Mouse (Mus musculus) thymus, postnatal 25 days (tissue): ENCODE data around the gene Cyp2s1.
"Not testable (repeated sequence)": the region's sequence is repeated elsewhere in the genome, so short reads cannot be mapped to it uniquely, and the experiment has no call there.

ENCODE experiments used
- DNase-seq: peaks from one replicate; pipeline ENCODE4 v3.0.0; 2022

Cyp2s1 gene

GRCm38 (mm10) chr7:25805631-25806343 is 10.9 kb downstream of the Cyp2s1 start:
- peak; percentile 66 for DNase-seq

DNA sequence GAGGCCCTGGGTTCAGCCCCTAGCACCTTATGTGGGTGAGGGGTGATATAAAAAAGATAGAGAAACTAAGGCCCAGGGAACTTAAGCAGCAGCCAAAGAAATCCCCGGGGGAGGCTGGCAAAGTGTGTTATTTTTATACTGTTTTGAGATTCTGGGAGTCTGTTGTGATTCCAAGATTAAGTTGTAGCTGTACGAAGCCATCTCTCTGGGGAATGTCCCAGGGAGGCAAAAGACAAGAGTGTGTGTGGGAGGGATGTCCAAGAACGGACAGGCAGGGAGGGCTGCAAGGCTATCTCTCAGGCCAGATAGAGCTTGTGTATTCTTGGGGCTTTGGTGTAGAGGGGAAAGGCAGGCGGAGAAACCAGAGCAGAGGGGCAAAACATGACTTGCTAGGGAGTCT is 11.9 kb downstream of the Cyp2s1 start:
- DNase-seq, result no peak

DNA sequence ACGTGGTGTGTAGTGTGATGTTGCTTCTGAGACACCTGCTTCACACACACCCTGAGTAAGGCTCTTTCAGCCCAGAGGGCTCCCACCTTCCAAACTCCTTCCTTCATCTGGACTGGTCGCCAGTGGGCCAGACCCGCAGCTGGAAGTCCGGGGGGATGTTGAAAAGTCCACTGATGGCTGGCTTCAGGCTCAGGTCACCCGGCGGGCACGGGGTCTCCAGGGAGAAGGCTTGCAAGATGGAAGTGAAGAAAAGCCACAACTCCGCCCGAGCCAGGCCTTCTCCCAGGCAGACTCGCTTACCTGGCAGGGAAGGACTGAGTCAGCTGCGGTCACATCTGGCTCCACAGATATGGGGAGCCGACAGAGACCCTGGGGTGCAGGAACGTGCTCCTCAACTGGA is 13.3 kb downstream of the Cyp2s1 start:
- DNase-seq, result no peak

DNA sequence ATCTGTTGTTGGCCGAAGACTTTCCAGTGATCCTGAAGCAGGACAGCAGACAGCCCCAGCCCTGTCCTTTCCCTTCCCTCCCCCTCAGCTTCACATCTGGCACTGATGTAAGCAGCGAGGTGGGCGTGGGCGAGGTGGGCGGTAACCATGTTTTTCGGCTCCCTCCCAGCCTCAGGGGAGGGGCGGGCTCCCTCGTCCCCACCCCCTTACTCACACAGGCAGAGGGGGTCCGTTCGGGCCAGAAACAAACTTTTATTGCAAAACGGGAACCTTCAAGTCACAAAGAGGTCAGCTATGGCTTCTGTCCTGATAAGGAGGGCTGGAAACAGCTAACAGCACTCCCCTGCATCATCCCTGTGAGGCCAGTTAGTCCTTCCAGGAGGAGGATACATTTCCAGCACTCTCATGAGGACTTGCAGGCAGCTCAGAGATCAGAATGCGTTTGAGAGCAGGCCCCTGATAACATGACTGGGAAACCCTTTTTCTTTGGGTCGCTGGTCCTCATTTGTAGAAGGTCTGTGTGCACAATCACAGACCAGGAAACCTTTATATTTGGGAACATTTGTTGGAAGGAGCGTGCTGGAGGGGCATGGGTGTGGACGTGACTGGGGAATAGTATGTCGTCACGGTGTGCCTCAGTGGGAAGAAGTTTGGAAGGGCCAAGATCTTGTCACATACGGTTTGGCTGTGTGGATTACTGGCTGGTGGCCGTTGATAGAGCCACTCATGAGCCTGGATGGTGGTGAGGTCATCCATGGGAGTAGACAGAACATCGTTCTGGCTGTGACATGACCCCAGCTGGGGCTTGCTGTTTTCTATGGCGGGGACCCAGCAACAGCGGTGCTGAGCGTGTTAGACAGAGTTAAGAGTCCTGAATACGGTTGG is 14.2 kb downstream of the Cyp2s1 start:
- no peak for DNase-seq

DNA sequence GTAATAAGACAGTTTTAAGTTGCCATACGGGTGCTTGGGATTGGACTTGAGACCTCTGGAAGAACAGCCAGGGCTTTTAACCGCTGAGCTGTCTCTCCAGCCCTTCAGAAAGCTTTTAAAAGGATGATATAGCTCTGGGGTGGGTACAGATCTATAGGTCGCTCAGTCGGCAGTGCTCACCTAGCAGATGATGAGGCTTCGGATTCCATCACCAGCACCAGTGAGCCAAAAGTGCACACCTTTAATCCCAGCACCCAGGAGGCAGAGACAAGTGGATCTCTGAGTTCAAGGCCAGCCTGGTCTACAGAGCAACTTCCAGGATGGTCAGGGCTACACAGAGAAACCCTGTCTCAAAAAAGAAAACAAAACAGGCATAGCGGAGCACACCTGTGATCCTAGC is 15.7 kb downstream of the Cyp2s1 start:
- DNase-seq, result no peak

GRCm38 (mm10) chr7:25799369-25799768 is 17.3 kb downstream of the Cyp2s1 start:
- no peak for DNase-seq

GRCm38 (mm10) chr7:25798540-25798939 is 18.2 kb downstream of the Cyp2s1 start:
- DNase-seq, result no peak

- DNase-seq, result no peak
These were observed 21.9 kb downstream of the Cyp2s1 start for GRCm38 (mm10) chr7:25794775-25795174.

GRCm38 (mm10) chr7:25793679-25794078 is 23.0 kb downstream of the Cyp2s1 start:
- peak; percentile 61 for DNase-seq

- DNase-seq, result not testable (repeated sequence)
These were observed 23.7 kb downstream of the Cyp2s1 start for GRCm38 (mm10) chr7:25792966-25793365.

GRCm38 (mm10) chr7:25790615-25791014 is 26.1 kb downstream of the Cyp2s1 start:
- DNase-seq, result no peak

DNA sequence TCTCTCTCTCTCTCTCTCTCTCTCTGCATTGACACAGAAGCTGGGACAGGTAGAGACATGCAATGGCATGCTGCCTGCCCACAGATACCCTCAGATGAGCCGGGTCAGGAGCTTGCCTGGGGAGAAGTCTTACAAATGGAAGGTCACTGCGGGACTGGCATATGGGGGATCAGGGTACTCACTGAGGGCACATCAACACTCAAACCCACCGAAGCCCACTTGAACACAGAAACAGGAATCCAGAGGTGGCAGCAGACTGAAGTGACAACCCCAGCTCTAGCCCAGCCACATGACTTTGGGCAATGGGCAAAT is 27.6 kb downstream of the Cyp2s1 start:
- DNase-seq, result no peak

- DNase-seq, result no peak
These were observed 28.2 kb downstream of the Cyp2s1 start, which contains the start of gene Axl for GRCm38 (mm10) chr7:25788220-25789128. Gene Axl, minus strand, starts transcription at chr7:25788705.

- no peak for DNase-seq
These were observed 29.1 kb downstream of the Cyp2s1 start for GRCm38 (mm10) chr7:25787456-25788219.

DNA sequence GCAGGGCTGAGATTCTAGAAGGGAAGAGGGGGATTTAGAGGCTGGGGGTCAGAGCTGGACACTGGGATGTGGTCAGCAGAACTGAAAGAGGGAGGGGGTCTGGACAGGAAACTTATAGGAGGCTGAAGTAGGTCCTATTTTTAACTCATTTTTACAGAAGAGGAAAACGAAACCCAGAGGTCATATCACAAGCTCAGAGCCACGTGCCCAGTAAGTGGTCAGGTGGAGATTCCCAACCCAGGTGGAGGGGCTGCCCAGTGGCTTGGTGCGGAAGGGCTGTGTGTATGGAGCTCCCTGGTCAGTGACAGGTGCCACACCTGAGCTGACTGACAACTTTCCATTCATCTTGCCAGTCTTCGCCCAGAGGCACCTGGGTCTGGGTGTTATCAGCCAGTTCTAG is 29.7 kb downstream of the Cyp2s1 start:
- DNase-seq, result no peak

GRCm38 (mm10) chr7:25785752-25786151 is 31.0 kb downstream of the Cyp2s1 start:
- DNase-seq, result no peak

GRCm38 (mm10) chr7:25784808-25785207 is 31.9 kb downstream of the Cyp2s1 start:
- DNase-seq, result no peak

DNA sequence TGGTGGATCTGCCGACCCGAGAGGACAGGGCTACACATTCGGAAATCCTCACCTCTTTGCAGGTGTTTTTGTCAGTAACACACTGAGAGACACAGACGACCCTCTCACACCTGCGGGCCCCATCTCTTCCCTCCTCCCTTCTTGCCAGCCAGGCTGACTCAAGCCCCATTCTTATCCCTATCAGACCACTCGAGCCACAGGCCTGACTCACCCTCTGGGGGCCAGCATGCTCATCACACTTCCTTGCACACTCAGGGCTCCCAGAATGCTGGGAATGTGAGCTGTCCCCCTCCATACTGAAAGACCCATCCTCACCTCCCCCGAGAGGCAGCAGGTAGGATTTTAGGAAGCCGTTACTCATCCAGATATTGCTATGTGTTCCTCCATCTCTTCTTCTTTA is 33.0 kb downstream of the Cyp2s1 start:
- no peak for DNase-seq

DNA sequence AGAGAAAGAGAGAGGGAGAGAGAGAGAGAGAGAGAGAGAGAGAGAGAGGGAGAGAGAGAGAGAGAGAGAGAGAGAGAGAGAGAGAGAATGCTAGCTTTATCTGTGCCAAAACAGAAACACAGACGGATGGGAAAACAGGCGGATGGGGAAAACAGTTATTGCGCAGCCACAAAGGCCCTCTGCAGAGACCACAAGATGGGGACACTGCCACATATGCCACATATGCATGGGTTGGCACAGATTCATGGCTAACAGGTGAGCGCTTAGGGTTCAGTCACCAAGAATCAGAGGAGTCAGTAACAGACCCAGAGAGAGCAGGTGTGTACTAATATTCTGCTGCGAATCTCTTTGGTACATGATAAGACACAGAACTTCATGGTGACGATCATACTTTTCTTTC is 34.0 kb downstream of the Cyp2s1 start:
- no peak for DNase-seq

- no peak for DNase-seq
These were observed 34.6 kb downstream of the Cyp2s1 start for GRCm38 (mm10) chr7:25781937-25782610.

- peak; percentile 40 for DNase-seq
These were observed 35.3 kb downstream of the Cyp2s1 start for GRCm38 (mm10) chr7:25781321-25781936.
